Mouse (Mus musculus): ENCODE measurements at regions not wholly inside any gene's neighbourhood (a gene's known extent, or its start where the extent isn't known, plus 50 kb on each side); places are given as distances from the start of the nearest gene placed in this dataset.

DNA sequence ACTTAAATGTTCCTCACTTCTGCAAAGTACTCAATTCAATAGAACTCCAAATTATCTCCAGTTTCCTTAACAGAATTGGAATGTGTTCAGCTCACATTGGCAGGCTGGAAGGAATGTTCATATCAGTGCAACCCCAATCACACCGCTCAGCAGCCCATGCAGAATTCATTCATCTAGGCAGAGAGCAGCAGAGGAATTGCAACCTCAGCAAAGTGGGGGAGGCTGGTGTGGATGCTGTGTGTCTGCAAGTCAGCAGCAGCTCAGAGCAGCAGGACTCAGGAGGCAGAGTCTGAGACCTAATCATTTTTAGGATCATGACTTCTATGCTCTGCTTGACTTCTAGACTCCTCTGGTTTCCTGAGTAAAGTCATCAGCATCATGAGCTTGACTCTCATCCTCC is 100.7 kb upstream of the Chrna7 start:
- no peak for DNase-seq

DNA sequence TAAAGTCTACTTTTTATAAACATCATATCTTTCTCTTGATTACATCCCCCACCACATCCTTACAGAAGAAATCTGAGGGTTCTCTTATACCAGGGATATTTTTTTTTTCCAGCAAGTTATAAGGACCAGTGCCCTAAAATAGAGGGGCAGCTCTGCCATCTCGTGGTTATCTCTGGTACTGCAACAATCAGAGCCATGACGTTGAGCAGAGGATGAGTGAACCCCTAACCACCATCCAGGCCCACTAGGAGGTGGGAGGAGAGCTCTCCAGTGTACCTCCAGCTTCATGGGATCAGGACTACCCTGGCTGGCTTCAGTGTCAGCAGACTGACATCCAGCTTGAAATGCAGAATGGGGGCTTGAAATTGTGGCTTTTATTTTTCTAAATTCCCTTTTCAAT is 107.2 kb upstream of the Chrna7 start:
- DNase-seq: peak; percentile 52

DNA sequence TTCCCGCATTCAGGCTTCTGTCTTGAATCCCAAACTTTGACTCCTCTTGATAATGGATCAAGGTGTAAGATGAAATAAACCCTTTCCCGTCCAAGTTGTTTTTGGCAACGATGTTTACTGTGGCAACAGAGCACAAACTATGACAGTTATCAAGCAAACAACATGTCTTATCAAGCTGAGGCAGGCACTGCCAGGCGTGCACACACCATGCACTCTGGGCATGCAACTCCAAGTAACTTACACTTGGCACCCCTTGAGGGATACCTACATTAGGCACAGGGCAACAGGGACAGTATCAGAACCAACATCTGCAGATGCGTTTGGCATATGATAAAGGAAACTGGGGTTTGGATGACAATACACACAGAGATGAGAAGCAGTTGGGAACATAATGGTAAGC is 108.8 kb upstream of the Chrna7 start:
- DNase-seq: no peak

DNA sequence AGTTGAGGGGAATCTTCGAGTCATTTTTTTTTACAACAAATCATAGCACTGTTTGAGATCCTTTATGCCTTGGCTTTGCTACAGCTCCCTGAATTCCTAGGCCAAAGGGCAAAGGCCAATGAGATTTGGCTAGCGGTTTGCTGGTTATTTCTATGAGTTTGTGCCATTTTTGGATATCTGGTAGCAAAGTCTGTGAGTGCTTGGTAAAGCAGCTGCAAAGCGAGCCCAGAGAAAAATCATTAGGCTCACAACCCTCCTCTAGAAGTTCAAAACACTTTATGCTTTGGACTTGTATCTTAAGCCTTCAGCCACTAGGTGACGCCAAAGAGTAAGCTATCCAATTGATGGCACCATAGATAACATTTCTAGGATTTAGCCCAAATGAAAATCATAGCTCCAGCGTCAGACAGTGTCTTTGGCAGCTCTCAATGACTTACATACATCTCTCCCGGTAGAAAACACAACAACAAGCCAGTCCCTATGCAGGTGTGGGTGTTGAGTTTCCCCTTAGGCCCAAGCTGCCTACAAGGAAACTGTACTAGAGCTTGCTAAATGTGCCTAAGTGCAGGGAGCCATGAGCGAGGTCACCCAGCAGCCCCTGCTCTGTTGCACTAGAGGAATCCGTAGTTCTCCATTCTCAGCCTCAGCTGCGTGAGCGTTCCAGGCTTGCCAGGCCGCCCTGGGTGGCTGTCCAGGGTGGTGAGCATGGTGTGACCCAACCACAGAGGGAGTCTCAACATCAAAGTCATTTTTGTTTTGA is 109.8 kb upstream of the Chrna7 start:
- peak; percentile 34 for DNase-seq

DNA sequence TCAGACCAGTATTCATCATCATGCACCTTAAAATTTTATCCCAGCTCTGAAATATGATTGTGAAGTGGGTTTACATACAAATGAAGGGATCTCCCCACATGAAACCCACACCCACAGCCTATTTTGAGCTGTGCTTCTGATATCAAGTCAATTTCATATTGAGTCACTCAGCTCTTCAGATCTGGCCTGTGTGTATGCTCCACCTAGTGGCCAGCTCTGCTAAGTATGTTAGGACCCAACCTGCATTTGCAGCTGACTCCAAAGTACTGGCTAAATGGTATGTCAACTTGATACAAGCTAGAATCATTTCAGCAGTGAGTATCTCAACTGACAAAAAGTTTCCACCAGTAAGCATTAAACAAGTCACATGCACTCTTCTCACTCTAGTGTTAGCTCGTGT is 109.4 kb upstream of the Otud7a start:
- DNase-seq: no peak

DNA sequence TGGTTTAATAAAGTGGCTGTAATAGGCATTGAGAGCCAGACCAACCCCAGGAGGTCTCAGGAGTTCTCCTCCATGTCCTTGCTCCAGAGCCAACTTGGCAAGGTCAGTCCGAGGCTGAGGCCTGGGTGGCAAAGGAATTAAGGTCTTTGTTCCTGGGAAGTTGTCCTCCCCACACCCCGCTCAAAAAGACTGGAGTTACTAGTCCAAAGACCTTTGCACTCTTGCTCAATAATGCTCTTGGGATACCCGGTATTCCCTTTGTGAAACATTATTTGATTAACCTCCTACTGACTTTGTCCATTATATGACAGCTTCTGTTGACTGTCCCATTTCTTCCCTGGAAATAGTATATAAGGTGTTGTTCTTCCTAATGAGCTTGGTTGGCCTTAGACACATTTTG is 108.5 kb upstream of the Otud7a start:
- no peak for DNase-seq

DNA sequence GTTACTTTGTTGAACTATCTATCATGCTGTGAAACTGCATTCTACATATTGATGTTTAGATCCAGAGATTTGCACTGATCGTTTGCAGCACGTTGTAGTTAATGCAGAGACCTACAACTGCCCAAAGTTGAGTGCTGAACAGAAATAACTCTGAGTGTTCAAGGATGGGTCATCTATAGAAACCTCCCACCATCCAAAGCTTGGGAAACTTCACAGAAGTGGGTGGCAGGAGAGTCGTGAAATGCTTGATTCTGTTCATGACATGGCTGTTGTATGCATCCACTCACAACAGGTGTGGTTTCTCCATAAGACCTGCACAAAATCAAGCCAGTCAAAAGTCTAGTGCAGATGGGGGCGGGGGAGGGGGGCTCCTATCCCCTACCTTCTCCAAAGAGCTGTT is 102.8 kb upstream of the Otud7a start:
- DNase-seq: no peak

DNA sequence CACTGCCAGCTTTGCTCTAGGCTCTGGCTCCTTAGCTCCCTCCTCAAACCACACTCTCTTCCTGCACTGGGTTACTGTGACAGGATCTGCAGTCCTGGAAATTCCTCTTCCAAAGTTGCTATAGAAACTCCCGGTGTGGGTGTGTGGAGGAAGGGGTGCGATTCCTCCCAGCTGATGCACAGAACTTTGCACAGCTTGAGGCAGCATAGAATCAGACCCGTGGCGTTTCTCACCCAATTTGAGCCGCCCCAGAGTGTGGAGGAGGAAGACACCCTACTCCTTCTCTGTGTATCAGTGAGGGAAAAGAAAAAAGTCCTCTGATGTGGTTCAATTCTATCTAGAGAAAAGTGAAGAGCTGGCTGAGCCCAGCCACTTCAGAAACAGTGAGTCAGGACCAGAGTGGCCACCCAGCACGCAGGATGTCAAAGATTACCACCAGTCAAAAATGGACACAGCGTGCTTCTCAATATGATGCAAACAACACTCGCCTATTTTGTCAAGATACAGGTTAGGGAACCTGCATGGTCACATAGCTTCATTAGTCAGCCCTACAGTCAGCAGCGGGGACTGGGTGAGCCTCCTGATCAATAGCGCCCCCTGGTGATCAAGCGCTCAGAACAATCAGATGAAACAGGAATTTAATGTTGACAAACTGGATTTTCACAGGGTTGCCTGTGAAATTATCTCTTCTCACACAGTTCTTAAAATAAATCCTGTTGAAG is 98.7 kb upstream of the Otud7a start:
- peak; percentile 11 for DNase-seq

DNA sequence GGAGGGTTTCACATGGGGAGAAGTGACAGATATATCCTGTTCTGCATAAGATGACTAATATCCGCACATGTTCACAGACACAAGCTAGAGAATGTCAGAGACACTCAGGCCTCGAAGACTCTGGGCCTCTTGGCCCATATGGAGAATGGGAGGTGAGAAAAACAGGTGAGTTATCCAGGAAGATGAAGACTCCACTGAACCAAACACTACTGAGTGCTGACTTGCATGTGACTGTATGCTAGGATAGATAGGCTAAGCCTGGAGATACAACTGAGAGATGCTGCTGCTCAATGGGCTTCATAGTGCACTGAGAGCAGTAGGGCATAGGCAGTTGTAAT is 98.2 kb upstream of the Otud7a start:
- no peak for DNase-seq

All from lung, postnatal 14 days (tissue).